15 mouse cellular contexts compared by ENCODE assay signal in genomic region chr14:29581961-29582360, GRCm38 (mm10).
"Had no signal": no experiment of that assay in that cellular context is flagged by ENCODE, and none has a peak within 500 bp of the region (broad histone marks: within the 10 kb centered on the region; RNA-seq: fewer than 3 reads in every experiment).

No protein-coding gene starts in this region.

- H3K9me3 ChIP-seq: neural tube, embryonic 15.5 days; stomach, embryonic 15.5 days had no signal

- H3K9ac ChIP-seq: neural tube, embryonic 15.5 days; stomach, embryonic 15.5 days had no signal

- H3K4me2 ChIP-seq: neural tube, embryonic 15.5 days; stomach, embryonic 15.5 days had no signal

- H3K4me1 ChIP-seq: neural tube, embryonic 15.5 days; stomach, embryonic 15.5 days had no signal

- H3K36me3 ChIP-seq: neural tube, embryonic 15.5 days; stomach, embryonic 15.5 days had no signal

- H3K4me3 ChIP-seq: neural tube, embryonic 15.5 days; stomach, embryonic 15.5 days had no signal

- H3K27ac ChIP-seq: neural tube, embryonic 15.5 days; stomach, embryonic 15.5 days; stomach, postnatal 0 days had no signal

- DNase-seq: retina, postnatal 1 day; right cerebral cortex, adult 18-20 months; right cerebral cortex, postnatal 14 days; right cerebral cortex, postnatal 25 days; right cerebral cortex, postnatal 4 days; spleen, adult 18-20 months; thymus, adult 18-20 months; thymus, adult 2 months; thymus, postnatal 14 days; thymus, postnatal 25 days; thymus, postnatal 36 days; thymus, postnatal 4 days had no signal

- H3K27me3 ChIP-seq: neural tube, embryonic 15.5 days; stomach, embryonic 15.5 days had no signal
